Mouse (Mus musculus) forebrain, postnatal 0 days (tissue): ENCODE measurements at regions not wholly inside any gene's neighbourhood (a gene's known extent, or its start where the extent isn't known, plus 50 kb on each side); places are given as distances from the start of the nearest gene placed in this dataset.

Experiments used
- ATAC-seq: fragments of 200-750 bp; cut with Nextera tagmentation; 2 replicates; pipeline ENCODE4 v1.8.0; 2017; ENCODE audit warnings: mild to moderate bottlenecking, moderate library complexity
- DNase-seq: peaks from one replicate; pipeline ENCODE4 v3.0.0-alpha.2; 2015
- H3K27ac ChIP-seq: fragments of 300-500 bp; sonication (generic); 2 replicates; pipeline ENCODE4 v1.5.1; 2014; ENCODE audit warnings: low read depth, mild to moderate bottlenecking, antibody characterized with exemption, low read length, moderate library complexity, mixed read lengths
- H3K27me3 ChIP-seq: fragments of 300-500 bp; sonication (generic); 2 replicates; pipeline ENCODE4 v1.6.1; 2014; ENCODE audit warnings: mild to moderate bottlenecking, low read length, mixed read lengths; ENCODE audit not compliant: insufficient read depth
- H3K36me3 ChIP-seq: fragments of 300-500 bp; sonication (generic); 2 replicates; pipeline ENCODE4 v1.6.1; 2014; ENCODE audit warnings: mild to moderate bottlenecking, moderate library complexity; ENCODE audit not compliant: insufficient read depth
- H3K4me1 ChIP-seq: fragments of 300-500 bp; sonication (generic); 2 replicates; pipeline ENCODE4 v1.6.1; 2014; ENCODE audit warnings: antibody characterized with exemption; ENCODE audit not compliant: insufficient read depth
- H3K4me2 ChIP-seq: fragments of 300-500 bp; sonication (generic); 2 replicates; pipeline ENCODE4 v1.6.1; 2014; ENCODE audit warnings: low read depth, mild to moderate bottlenecking, moderate library complexity
- H3K4me3 ChIP-seq: fragments of 300-500 bp; sonication (generic); 2 replicates; pipeline ENCODE4 v1.5.1; 2014; ENCODE audit warnings: low read depth, low read length, mixed read lengths
- H3K9ac ChIP-seq: fragments of 300-500 bp; sonication (generic); 2 replicates; pipeline ENCODE4 v1.6.1; 2014; ENCODE audit warnings: mild to moderate bottlenecking
- H3K9me3 ChIP-seq: fragments of 300-500 bp; sonication (generic); 2 replicates; pipeline ENCODE4 v1.6.1; 2016; ENCODE audit warnings: low read length
- CTCF ChIP-seq: sonication (generic); IDR thresholded peaks from 2 replicates; pipeline ENCODE4 v1.5.1; 2016; ENCODE audit warnings: antibody characterized with exemption, control low read depth, low read depth
- whole genome bisulfite sequencing: fragments of 180-500 bp; shearing (Covaris S2); extraction: QIAGEN DNeasy Blood & Tissue Kit; methylation state at CpG from one replicate; pipeline ENCODE4 v1.1.7; 2014; 5-methylcytosine and 5-hydroxymethylcytosine counted together

DNA sequence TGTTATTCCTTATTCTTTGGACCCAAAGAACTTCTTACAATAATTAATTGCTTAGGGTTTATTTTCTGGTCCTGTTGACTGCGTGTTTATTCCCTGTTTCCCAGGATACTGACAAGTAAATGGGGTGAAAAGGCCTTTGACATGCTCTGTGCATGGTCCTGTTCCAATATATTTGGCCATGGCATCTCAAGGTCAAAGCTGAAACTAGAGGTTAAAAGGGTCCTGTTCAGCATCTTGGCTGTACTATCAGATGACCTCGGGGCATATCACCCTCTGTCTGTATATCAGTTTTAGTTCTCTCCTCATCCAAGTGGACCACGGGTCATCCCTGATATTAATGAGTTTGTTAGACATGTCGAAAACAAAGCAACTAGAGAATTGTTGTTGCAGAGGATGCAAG lies 50.2 kb upstream of the Igfbp3 start:
- H3K4me3 ChIP-seq: no peak overlapping the region
- DNase-seq (no peak), ATAC-seq (no peak)
- no peaks in the 10 kb centered on the region for H3K4me1 ChIP-seq
- no peak for TF ChIP-seq CTCF
- H3K27ac ChIP-seq: no peak overlapping the region
- H3K27me3 ChIP-seq: no peaks in the 10 kb centered on the region
- no peaks in the 10 kb centered on the region for H3K36me3 ChIP-seq
- 87% methylated on average over 4 of the region's 4 CpGs for WGBS
- no peak overlapping the region for H3K4me2 ChIP-seq
- H3K9me3 ChIP-seq: no peaks in the 10 kb centered on the region
- no peak overlapping the region for H3K9ac ChIP-seq
